In the genomic region with DNA sequence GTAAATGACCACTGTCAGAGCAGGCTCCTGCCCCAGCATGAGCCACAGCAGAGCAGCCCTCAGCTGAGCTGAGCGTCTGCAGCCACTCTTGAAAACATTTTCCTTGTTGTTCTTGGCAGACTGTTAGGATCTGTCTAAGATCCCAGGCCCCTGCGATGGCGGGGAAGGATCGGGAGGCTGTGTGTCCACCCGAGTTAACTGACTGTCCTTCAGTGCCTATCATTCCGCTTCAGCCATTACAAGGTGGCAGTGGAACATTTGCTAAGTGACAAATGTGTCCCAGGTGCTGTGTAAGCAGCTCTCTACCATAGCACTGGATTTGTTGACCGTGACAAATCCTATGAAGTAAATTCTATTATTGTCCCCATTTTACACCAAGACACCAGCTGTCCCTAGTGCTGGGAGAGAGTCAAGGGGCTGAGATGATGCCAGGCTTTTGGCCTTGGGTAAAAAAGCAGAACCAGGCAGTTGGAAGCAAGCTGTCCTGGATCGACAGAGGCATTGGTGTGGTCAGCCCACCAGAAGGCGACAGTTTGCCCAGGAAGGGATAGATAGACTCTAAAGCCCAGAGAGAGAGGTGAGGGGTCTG, we compare ENCODE assay signal across 10 mouse cellular contexts. TPM values are rescaled to one million over a fixed set of nuclear protein-coding genes. Genes with fewer than 3 reads are reported as not detected.
DNase-seq lines count a peak whose midpoint lies in the region; ATAC-seq lines count a peak whose summit lies in the region.
"Had no signal": no experiment of that assay in that cellular context is flagged by ENCODE, and none has a peak within 500 bp of the region (broad histone marks: within the 10 kb centered on the region; RNA-seq: fewer than 3 reads in every experiment).

No protein-coding gene starts in this region.

- H3K4me1 ChIP-seq in kidney, embryonic 14.5 days (ENCODE audit: control insufficient read depth, insufficient read depth, low read length), result 0 out of 2 replicates have a peak, but pooled peaks cover 4% of the 10 kb centered on the region

- no peak for ATAC-seq in kidney, embryonic 14.5 days (ENCODE audit: low FRiP score, low TSS enrichment)
- ATAC-seq: lung, postnatal 0 days had no signal

- peak; percentile 50 for DNase-seq in gastrocnemius, adult 18-20 months (ENCODE audit: low spot score)
- DNase-seq in gastrocnemius, postnatal 4 days (ENCODE audit: low spot score in 2 of 2), result no peak
- peak; percentile 37 for DNase-seq in kidney, postnatal 10 days
- peak; percentile 88 for DNase-seq in cerebellum, adult 9-11 months
- DNase-seq in lung, postnatal 14 days, result no peak
- no peak for DNase-seq in right cerebral cortex, postnatal 10 days (ENCODE audit: low spot score in 2 of 2)

- H3K9me3 ChIP-seq in kidney, embryonic 14.5 days (ENCODE audit: control insufficient read depth, low read length), result no peaks in the 10 kb centered on the region

- H3K4me2 ChIP-seq in kidney, embryonic 14.5 days (replicated peaks; ENCODE audit: low read depth, low read length), result no peak overlapping the region

- H3K27ac ChIP-seq in kidney, embryonic 14.5 days (ENCODE audit: low read depth, low read length), result no peak overlapping the region
- H3K27ac ChIP-seq in macrophage, result peak overlapping the region; percentile 92

- H3K4me3 ChIP-seq in kidney, embryonic 14.5 days (ENCODE audit: low read length), result no peak overlapping the region
- no peak overlapping the region for H3K4me3 ChIP-seq in macrophage (ENCODE audit: inconsistent target)
- H3K4me3 ChIP-seq: erythroblast, embryonic 14.5 days had no signal

- no peak overlapping the region for H3K9ac ChIP-seq in kidney, embryonic 14.5 days (ENCODE audit: low read depth, low read length)

- no peaks in the 10 kb centered on the region for H3K36me3 ChIP-seq in kidney, embryonic 14.5 days (ENCODE audit: control insufficient read depth, insufficient read depth, low read length)
- no peaks in the 10 kb centered on the region for H3K36me3 ChIP-seq in macrophage (ENCODE audit: inconsistent target)

- WGBS in kidney, embryonic 14.5 days, result 57% methylated on average over 9 of the region's 9 CpGs
- WGBS in macrophage (ENCODE audit: missing documents), result 80% methylated on average over 9 of the region's 9 CpGs

- H3K27me3 ChIP-seq in kidney, embryonic 14.5 days (ENCODE audit: control insufficient read depth, insufficient read depth, low read length), result no peaks in the 10 kb centered on the region

- H3K79me2 ChIP-seq in macrophage (ENCODE audit: inconsistent target), result no peaks in the 10 kb centered on the region

RNA-seq across cellular contexts. Expression of gene Tmod1, which starts 46.6 kb away (rescaled TPM):
- total RNA-seq in gastrocnemius, adult 18-20 months (2021), result 100 to 1,000 TPM; 163 to 194 TPM
- 100 to 1,000 TPM; 243 to 252 TPM for total RNA-seq in gastrocnemius, postnatal 4 days (2021)
- 5.2 and 5.3 TPM in 2 replicates for polyA plus RNA-seq in kidney, embryonic 14.5 days (2014; fragmentation: Nextera tagmentation; extraction: Ambion mirVana)
- total RNA-seq in macrophage (2018; cell fraction: chromatin; rRNA removed), result 10 to 100 TPM in 10 of 26 experiments, 1 to 10 TPM in 16; 3.8 to 25.7 (median 8.6) TPM
- total RNA-seq in macrophage (2018; cell fraction: cytosol; rRNA removed), result 10 to 100 TPM in 13 of 26 experiments, 1 to 10 TPM in 13; 2.6 to 19.8 (median 10.1) TPM
- total RNA-seq in macrophage (2018; cell fraction: nucleus; rRNA removed), result 10 to 100 TPM in 11 of 26 experiments, 1 to 10 TPM in 15; 2.9 to 25.7 (median 9.4) TPM
- polyA plus RNA-seq in macrophage (2018), result 5.2 to 16.5 TPM (median 13.3 TPM) in 3 replicates

RNA-seq across cellular contexts. Expression of gene Ncbp1, which starts 53.1 kb away (rescaled TPM):
- total RNA-seq in gastrocnemius, adult 18-20 months (2021), result 10 to 100 TPM; 13.1 to 16.1 TPM
- total RNA-seq in gastrocnemius, postnatal 4 days (2021), result 10 to 100 TPM; 26.8 to 31.6 TPM
- polyA plus RNA-seq in kidney, embryonic 14.5 days (2014; fragmentation: Nextera tagmentation; extraction: Ambion mirVana), result 70.5 and 106 TPM in 2 replicates
- total RNA-seq in macrophage (2018; cell fraction: chromatin; rRNA removed), result 10 to 100 TPM in 25 of 26 experiments, 1 to 10 TPM in 1; 6.7 to 49.2 (median 22.6) TPM
- 10 to 100 TPM; 14.8 to 25.1 (median 19.0) TPM for total RNA-seq in macrophage (2018; cell fraction: cytosol; rRNA removed)
- total RNA-seq in macrophage (2018; cell fraction: nucleus; rRNA removed), result 10 to 100 TPM; 10.2 to 37.0 (median 17.6) TPM
- polyA plus RNA-seq in macrophage (2018), result 23.8 to 37.1 TPM (median 27.7 TPM) in 3 replicates

RNA-seq across cellular contexts. Expression of gene Tstd2, which starts 53.2 kb away (rescaled TPM):
- total RNA-seq in gastrocnemius, adult 18-20 months (2021), result 10 to 100 TPM in 1 of 2 experiments, 1 to 10 TPM in 1; 9.6 to 10.2 TPM
- total RNA-seq in gastrocnemius, postnatal 4 days (2021), result 10 to 100 TPM; 21.6 to 22.2 TPM
- 23.5 and 46.0 TPM in 2 replicates for polyA plus RNA-seq in kidney, embryonic 14.5 days (2014; fragmentation: Nextera tagmentation; extraction: Ambion mirVana)
- 10 to 100 TPM; 22.6 to 94.9 (median 55.6) TPM for total RNA-seq in macrophage (2018; cell fraction: chromatin; rRNA removed)
- 10 to 100 TPM; 19.0 to 39.1 (median 32.6) TPM for total RNA-seq in macrophage (2018; cell fraction: cytosol; rRNA removed)
- total RNA-seq in macrophage (2018; cell fraction: nucleus; rRNA removed), result 10 to 100 TPM; 27.2 to 70.7 (median 43.0) TPM
- polyA plus RNA-seq in macrophage (2018), result 23.3 to 28.6 TPM (median 24.8 TPM) in 3 replicates

Comparison
In these comparisons a context has a peak if more than half of its experiments do, and no peak if none do; other contexts are left out.
1. DNase-seq: peak in gastrocnemius, adult 18-20 months (single experiment), kidney, postnatal 10 days (single experiment) and cerebellum, adult 9-11 months (single experiment); none in gastrocnemius, postnatal 4 days (0 of 2), lung, postnatal 14 days (single experiment) and right cerebral cortex, postnatal 10 days (0 of 2).